Mouse (Mus musculus) hindbrain, embryonic 11.5 days (tissue): ENCODE measurements at regions not wholly inside any gene's neighbourhood (a gene's known extent, or its start where the extent isn't known, plus 50 kb on each side); places are given as distances from the start of the nearest gene placed in this dataset.
"Not testable (repeated sequence)": the region's sequence is repeated elsewhere in the genome, so short reads cannot be mapped to it uniquely, and the experiment has no call there.

ENCODE experiments used
- ATAC-seq: fragments of 200-750 bp; cut with Nextera tagmentation; 2 replicates; pipeline ENCODE4 v1.8.0; 2017; ENCODE audit warnings: mild to moderate bottlenecking, moderate TSS enrichment, moderate library complexity; ENCODE audit not compliant: low FRiP score
- DNase-seq: peaks from one replicate; pipeline ENCODE4 v3.0.0-alpha.2; 2015; ENCODE audit warnings: low spot score
- H3K27ac ChIP-seq: fragments of 300-500 bp; sonication (generic); 2 replicates; pipeline ENCODE4 v1.5.1; 2014; ENCODE audit warnings: mild to moderate bottlenecking, low read depth, low read length
- H3K27me3 ChIP-seq: fragments of 300-500 bp; sonication (generic); 2 replicates; pipeline ENCODE4 v1.6.1; 2014; ENCODE audit warnings: mild to moderate bottlenecking, low read length, moderate library complexity, mixed read lengths; ENCODE audit not compliant: control insufficient read depth, insufficient read depth
- H3K36me3 ChIP-seq: fragments of 300-500 bp; sonication (generic); 2 replicates; pipeline ENCODE4 v1.6.1; 2014; ENCODE audit warnings: mild to moderate bottlenecking, low read length, moderate library complexity, mixed read lengths; ENCODE audit not compliant: control insufficient read depth, insufficient read depth
- H3K4me1 ChIP-seq: fragments of 300-500 bp; sonication (generic); replicated peaks from 2 replicates; pipeline ENCODE4 v1.6.1; 2014; ENCODE audit warnings: low read length, mixed read lengths; ENCODE audit not compliant: control insufficient read depth, insufficient read depth
- H3K4me2 ChIP-seq: fragments of 300-500 bp; sonication (generic); replicated peaks from 2 replicates; pipeline ENCODE4 v1.6.1; 2014; ENCODE audit warnings: mild to moderate bottlenecking, low read depth, low read length
- H3K4me3 ChIP-seq: fragments of 300-500 bp; sonication (generic); 2 replicates; pipeline ENCODE4 v1.5.1; 2014; ENCODE audit warnings: low read depth, low read length
- H3K9ac ChIP-seq: fragments of 300-500 bp; sonication (generic); 2 replicates; pipeline ENCODE4 v1.6.1; 2014; ENCODE audit warnings: low read depth, low read length
- H3K9me3 ChIP-seq: fragments of 300-500 bp; sonication (generic); 2 replicates; pipeline ENCODE4 v1.6.1; 2016; ENCODE audit warnings: low read length; ENCODE audit not compliant: control insufficient read depth
- WGBS: fragments of 180-500 bp; shearing (Covaris S2); extraction: QIAGEN DNeasy Blood & Tissue Kit; methylation state at CpG from one replicate; pipeline ENCODE4 v1.1.7; 2014; 5-methylcytosine and 5-hydroxymethylcytosine counted together

DNA sequence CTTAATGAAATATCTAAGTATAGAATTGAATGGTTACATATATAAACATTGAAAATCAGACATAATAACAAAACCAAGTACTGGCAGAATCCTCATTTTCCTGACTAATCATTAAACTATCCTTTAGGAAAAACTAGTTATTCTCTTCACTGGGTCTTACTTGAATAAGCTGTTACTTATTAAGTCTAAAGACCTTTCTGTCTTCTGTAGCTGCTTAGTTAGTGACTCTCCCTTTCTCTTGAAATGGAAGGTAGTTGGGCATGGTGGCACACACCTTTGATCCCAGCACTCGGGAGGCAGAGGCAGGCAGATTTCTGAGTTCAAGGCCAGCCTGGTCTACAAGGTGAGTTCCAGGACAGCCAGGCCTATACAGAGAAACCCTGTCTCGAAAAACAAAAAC is 135.9 kb upstream of the Abcb5 start:
- not testable (repeated sequence) for H3K4me1 ChIP-seq, H3K9me3 ChIP-seq, H3K36me3 ChIP-seq, DNase-seq, H3K4me3 ChIP-seq, H3K4me2 ChIP-seq, H3K9ac ChIP-seq, H3K27ac ChIP-seq, H3K27me3 ChIP-seq, ATAC-seq
- 83% methylated on average over 2 of the region's 2 CpGs for WGBS

DNA sequence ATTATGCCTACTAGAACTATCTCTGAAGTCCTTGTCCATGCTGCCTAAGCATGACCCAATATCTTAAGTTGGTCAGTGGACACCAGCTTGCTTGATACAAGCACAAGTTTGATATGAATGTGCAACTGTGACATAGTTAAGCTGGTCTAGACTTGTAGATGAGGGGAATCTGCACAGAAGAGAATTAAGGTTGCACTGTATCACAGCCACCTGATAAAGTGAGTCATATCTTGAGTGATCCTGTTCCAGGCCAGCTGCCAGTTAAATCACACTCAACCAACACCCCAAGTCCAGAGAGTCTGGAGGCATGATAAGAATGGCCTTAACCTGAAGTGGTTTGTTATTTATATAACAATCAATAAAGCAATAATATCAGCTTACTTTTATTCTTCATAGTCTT is 133.5 kb upstream of the Abcb5 start:
- no peak for ATAC-seq

DNA sequence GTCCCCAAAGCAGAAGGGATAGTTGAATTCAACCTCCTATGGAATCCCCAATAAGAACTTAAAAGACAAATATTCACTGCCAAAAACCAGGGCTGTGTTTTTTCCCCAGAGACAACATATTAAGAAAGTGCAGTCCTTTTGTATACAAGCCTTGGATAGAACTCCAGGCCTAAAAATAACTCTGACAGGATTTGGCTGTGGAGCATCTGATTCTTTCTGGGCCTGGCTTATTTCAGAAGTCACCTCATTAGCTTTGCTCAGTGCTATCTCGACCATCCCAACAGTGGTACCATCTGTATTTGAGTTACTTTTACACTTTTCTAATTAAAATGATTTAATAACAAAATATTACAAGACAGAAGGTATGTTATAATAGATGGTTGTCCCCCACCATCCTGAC is 131.6 kb upstream of the Abcb5 start:
- no peaks in the 10 kb centered on the region for H3K36me3 ChIP-seq
- H3K9me3 ChIP-seq = no peaks in the 10 kb centered on the region
- DNase-seq (no peak), ATAC-seq (no peak)
- H3K4me1 ChIP-seq = no peaks in the 10 kb centered on the region
- no peak overlapping the region for H3K9ac ChIP-seq
- H3K4me3 ChIP-seq = no peak overlapping the region
- WGBS = 64% methylated on average over 1 of the region's 1 CpGs
- no peak overlapping the region for H3K27ac ChIP-seq
- H3K27me3 ChIP-seq = no peaks in the 10 kb centered on the region
- no peak overlapping the region for H3K4me2 ChIP-seq

More for the DNA sequence above, 133.5 kb upstream of the Abcb5 start:
- Histone ChIP-seq H3K9ac (no peak overlapping the region), H3K27ac (no peak overlapping the region), H3K4me3 (no peak overlapping the region), H3K4me1 (no peaks in the 10 kb centered on the region), H3K27me3 (no peaks in the 10 kb centered on the region), H3K4me2 (no peak overlapping the region), H3K36me3 (no peaks in the 10 kb centered on the region), H3K9me3 (no peaks in the 10 kb centered on the region)
- DNase-seq = no peak

DNA sequence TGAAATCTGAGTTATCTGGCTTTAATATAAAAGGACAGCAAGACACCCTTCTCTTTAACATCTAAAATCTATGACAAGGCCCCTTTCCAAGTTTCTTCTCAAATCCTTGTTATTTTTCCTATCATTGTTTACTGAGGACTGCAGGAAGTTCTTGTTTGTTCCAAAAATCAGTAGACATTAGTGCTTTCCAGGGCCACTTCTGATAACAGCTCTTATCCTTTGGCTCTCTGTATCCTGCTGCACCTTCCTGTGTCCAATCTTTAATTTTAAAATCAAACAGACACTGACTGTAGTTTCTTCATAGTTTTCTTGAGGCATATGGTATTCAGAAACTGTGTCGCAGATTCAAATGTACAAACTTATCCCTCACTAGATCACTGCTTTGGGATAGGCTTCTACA is 128.1 kb upstream of the Abcb5 start:
- WGBS = 94% methylated on average over 1 of the region's 1 CpGs
- no peaks in the 10 kb centered on the region for H3K27me3 ChIP-seq
- H3K9ac ChIP-seq = no peak overlapping the region
- no peaks in the 10 kb centered on the region for H3K36me3 ChIP-seq
- H3K4me1 ChIP-seq = no peaks in the 10 kb centered on the region
- ATAC-seq (no peak), DNase-seq (no peak)
- no peak overlapping the region for H3K27ac ChIP-seq
- no peak overlapping the region for H3K4me2 ChIP-seq
- H3K4me3 ChIP-seq = no peak overlapping the region
- no peaks in the 10 kb centered on the region for H3K9me3 ChIP-seq

DNA sequence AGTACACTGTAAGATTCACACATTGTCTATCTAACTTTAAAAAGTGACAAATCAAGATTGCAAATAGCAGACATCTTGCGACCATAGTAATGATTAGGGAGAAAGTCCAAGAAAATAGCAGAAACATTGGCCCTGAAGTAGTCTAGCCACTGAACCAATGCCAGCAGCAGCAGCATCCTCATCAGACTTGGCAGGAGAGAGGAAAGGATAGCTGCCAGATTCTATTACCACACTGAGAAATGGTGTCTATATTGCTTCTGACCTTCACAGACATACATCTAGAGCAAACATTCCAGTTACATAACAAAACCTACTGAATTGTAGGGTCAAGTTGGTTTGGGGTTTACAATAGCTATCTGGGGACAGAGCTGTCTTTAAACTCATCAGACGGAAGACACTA is 127.2 kb upstream of the Abcb5 start:
- Histone ChIP-seq H3K36me3 (no peaks in the 10 kb centered on the region), H3K4me3 (no peak overlapping the region), H3K27me3 (no peaks in the 10 kb centered on the region), H3K4me1 (no peaks in the 10 kb centered on the region), H3K9ac (no peak overlapping the region), H3K27ac (no peak overlapping the region), H3K4me2 (no peak overlapping the region), H3K9me3 (no peaks in the 10 kb centered on the region)
- ATAC-seq (no peak), DNase-seq (no peak)
- WGBS = 94% methylated on average over 2 of the region's 2 CpGs

DNA sequence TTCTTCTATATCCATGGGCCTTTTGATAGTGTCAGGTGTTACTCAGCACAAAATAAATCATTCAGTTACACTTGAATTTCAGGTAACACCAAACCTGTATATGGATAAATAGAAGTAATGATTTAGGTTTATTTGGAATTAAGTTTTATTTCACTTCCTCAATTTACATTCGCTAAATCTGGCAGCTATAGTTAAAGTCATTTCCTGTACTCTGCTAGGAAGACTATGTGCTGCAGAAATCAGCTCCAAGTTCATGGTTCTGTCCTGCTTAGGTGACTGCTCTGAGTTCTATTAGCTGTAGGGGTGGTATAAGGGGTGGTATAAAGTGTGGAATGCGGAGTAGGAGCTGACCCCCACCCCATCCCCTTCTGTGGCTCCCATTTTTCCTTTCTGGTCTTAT is 123.1 kb upstream of the Abcb5 start:
- Histone ChIP-seq H3K27me3 (no peaks in the 10 kb centered on the region), H3K4me1 (no peaks in the 10 kb centered on the region), H3K4me2 (no peak overlapping the region), H3K27ac (no peak overlapping the region), H3K36me3 (no peaks in the 10 kb centered on the region), H3K4me3 (no peak overlapping the region), H3K9ac (no peak overlapping the region), H3K9me3 (no peaks in the 10 kb centered on the region)
- DNase-seq (no peak), ATAC-seq (no peak)
- whole genome bisulfite sequencing = 96% methylated on average over 2 of the region's 2 CpGs

DNA sequence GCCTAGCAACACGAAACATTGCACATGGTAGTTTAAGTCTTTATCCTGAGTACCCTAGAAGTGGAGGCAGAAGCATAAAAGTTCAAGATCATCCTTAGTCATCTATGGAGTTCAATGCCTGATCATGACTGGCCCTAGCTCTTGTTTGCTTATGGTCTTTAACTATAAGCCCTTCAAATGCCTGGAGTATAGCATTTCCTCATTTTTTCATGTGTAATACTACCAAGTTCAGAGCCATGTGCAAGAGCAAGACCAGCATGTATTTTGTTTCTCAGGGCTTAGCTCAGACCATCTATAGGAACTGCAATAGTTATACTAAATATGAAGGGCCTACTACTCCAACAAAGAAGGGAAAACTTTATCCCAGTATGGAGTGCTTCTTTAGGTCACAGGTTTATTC is 122.4 kb upstream of the Abcb5 start:
- ATAC-seq = no peak
- no peak overlapping the region for H3K9ac ChIP-seq
- no peaks in the 10 kb centered on the region for H3K4me1 ChIP-seq
- no peak overlapping the region for H3K27ac ChIP-seq
- 79% methylated on average over 1 of the region's 1 CpGs for WGBS
- no peak overlapping the region for H3K4me3 ChIP-seq
- no peak overlapping the region for H3K4me2 ChIP-seq
- DNase-seq = no peak
- H3K36me3 ChIP-seq = no peaks in the 10 kb centered on the region
- no peaks in the 10 kb centered on the region for H3K27me3 ChIP-seq
- H3K9me3 ChIP-seq = no peaks in the 10 kb centered on the region

DNA sequence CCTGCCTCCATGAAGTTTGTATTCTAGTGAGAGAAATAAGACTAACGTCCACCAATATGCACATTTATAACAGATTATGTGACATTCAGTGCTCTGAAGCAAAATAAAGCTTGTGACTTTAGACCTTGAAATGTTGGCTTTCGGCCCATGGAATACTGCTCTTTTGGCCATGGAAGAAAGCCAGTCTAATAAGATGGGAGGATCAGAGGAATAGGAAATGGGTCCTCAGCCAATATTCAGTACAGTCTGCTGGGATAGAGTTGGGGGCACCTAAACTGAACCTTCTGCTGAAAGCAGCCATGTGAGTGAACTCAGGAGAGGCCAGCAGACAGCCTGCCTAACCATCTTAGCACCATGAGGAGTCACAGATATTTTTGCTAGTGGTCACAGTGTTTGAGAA is 118.6 kb upstream of the Abcb5 start:
- H3K4me3 ChIP-seq = no peak overlapping the region
- 92% methylated on average over 2 of the region's 2 CpGs for WGBS
- H3K4me1 ChIP-seq = no peaks in the 10 kb centered on the region
- no peak overlapping the region for H3K4me2 ChIP-seq
- no peaks in the 10 kb centered on the region for H3K36me3 ChIP-seq
- no peak overlapping the region for H3K27ac ChIP-seq
- no peaks in the 10 kb centered on the region for H3K27me3 ChIP-seq
- ATAC-seq = no peak
- H3K9ac ChIP-seq = no peak overlapping the region
- no peaks in the 10 kb centered on the region for H3K9me3 ChIP-seq
- no peak for DNase-seq

DNA sequence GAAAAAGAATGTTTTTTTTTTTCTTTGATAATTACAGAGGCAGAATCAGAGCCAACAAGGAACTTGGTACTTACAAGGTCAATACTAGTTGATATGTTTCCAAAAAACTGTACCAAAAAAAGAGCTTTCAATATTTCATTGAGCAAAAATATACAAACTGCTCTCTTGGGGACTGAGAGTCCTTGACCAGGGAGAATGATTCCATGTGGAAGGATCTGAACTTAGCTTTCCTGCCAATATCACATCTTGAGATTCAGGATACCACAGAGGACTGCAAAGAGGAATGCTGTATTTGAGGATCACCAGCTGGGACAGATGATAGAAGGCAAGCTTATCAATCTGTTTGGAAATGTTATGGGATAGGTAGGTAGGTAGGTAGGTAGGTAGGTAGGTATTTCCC is 116.6 kb upstream of the Abcb5 start:
- DNase-seq (no peak), ATAC-seq (no peak)
- H3K27me3 ChIP-seq = no peaks in the 10 kb centered on the region
- no peaks in the 10 kb centered on the region for H3K36me3 ChIP-seq
- H3K9me3 ChIP-seq = no peaks in the 10 kb centered on the region
- no peak overlapping the region for H3K4me3 ChIP-seq
- H3K4me1 ChIP-seq = no peaks in the 10 kb centered on the region
- H3K9ac ChIP-seq = no peak overlapping the region
- no peak overlapping the region for H3K27ac ChIP-seq
- no peak overlapping the region for H3K4me2 ChIP-seq
